Mouse (Mus musculus): ENCODE measurements around the gene Homez.

Gene Homez

GRCm38 (mm10) chr14:54870861-54871260 is at the start of gene Homez:
Homez (minus strand) TSS chr14:54870961.
- no peak for DNase-seq

GRCm38 (mm10) chr14:54920076-54920685 is 49.4 kb upstream of the Homez start:
- no peak for DNase-seq

DNA sequence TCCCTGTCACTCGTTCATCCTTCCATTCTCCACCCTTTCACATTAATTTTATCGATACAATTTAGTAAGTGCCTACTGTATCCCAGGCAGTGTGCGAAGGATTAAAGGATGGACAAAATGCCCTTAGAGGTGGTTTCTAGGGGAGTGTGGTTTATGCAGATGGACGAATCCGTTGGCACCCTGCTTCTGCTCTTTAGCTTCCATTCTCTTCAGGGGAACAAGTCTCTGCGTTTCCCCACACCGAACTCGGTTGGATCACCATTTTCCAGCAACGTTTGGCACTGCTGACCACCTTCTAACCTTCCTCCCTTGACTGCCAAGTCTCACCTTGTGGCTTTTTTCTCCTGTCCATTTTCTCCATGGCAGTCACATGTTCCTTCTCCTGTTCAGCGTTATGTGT is 42.6 kb upstream of the Homez start:
- DNase-seq: no peak

DNA sequence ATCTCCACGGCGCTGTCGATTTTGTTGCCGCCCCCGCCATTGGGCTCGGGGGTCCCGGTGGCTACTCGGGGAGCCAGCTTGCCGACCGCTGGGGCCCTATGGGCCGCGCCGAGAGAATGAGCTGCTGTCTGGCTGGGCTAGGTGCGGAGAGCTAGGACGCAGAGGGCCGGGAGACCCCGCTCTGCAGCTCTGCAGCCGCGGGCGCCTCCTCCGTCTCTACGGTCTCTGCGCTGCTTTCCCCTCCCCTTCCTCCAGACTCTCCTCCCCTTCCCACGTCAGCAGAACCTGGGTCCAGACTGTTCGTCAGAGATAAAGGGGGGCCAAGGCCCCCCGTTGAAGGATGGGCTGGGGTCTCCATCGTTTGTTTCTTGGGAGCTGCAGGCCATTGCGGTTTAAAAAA is 42.1 kb upstream of the Homez start, which contains the start of gene Slc22a17:
TSS of gene Slc22a17 (minus strand) at position 247 of the 400 bp plus-strand sequence.
- DNase-seq: peak; percentile 38

DNA sequence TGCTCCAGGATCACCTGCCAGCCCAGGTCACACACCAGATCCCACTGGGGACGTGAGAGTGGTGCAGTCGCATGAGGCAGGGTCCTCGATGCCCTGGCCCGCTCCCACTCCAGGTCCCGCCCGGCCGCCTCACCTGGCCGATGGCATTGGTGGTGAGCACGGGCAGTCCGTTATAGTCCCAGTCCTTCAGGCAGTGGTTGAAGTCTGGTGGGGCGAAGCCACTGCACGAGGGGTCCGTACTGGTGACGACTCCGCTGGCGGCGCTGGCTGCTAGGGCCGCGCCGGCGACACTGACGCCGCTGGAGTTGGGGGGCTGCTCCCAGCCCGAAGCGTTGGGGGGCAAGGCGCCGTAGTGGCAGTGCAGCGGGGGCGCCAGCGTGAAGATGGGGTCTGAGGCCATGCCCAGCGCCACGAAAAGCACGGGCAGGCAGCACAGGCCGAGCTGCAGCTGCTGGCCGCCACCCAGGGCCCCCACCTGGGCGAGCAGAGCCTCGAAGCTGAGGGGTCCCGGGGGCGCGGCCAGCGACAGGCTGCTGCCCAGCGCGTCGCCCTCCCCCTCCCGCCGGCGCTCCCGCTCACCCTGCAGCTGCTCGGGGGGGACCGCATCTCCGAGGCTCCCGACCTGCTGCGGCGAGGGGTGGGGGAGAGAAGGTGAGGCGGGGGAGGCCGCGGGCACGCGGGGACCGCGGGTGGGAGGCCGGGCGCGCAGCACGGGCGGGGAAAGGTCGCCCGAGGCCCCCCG is 41.5 kb upstream of the Homez start:
- DNase-seq: no peak

GRCm38 (mm10) chr14:54908682-54909081 is 37.9 kb upstream of the Homez start:
- DNase-seq: no peak

DNA sequence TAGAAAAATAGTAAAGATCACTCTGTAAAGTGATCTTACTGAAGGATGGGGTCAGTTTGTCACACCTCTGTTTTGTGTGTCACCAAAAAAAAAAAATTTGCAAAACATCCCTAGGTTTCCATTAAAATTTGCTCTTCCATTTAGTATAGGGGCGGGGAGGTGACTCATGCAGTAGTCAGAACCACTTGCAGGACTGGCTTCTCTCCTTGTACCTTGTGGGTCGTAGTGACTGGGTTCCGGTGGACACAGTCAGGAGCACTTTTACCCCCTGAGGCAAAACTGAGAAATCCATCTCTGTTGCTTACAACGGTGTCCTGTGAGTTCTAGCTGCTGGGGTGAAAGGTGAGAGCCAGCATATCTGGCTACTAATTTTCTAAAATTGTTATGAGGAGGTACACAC is 32.9 kb upstream of the Homez start:
- DNase-seq: no peak

GRCm38 (mm10) chr14:54900383-54900782 is 29.6 kb upstream of the Homez start:
- DNase-seq: peak; percentile 73

GRCm38 (mm10) chr14:54897445-54897844 is 26.7 kb upstream of the Homez start:
- no peak for DNase-seq

GRCm38 (mm10) chr14:54894296-54895151 is 23.8 kb upstream of the Homez start:
- DNase-seq: peak; percentile 51

DNA sequence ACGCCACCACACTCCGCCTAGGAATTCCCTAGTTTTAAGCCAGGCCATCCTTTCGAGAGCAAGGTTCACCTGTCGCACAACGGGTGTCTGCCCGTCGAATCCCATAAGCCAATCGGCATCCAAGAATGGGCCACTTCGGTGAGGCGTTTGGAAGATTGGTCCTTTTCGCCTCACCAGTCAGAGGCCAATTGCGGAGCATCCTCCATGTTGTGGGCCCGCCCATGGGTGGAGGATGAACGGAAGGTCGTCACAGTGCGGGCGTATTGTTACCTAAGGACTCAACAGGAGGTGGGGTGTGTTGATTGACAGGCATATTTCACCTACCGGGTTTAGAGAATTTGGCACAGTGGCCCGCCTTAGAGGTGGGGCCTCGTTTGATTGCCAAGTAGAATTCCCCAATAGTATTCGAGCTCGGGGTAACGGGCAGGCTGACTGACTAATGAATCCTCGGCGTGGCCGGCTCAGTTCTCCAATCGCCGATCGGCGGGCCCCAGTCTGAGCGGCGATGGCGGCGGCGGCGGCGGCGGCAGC is 23.0 kb upstream of the Homez start:
- DNase-seq: peak; percentile 100

DNA sequence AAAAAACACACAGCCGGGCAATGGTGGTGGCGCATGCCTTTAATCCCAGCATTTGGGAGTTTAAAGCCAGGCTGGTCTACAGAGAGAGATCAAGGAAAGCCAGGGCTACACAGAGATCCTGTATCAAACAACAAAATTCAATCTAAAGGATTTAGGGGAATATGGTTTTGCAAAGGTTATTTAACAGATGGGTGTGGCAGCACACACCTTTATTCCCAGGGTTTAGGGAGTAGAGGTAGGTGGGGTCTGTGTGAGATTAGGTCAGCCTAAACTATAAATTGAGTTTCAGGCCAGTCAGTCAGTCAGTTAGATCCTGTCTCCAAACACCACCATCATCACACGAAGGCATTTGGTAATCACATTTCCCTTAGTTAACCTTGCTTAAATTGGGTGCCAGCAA is 21.4 kb upstream of the Homez start, which contains the start of gene Pabpn1:
TSS of gene Pabpn1 (plus strand) at position 301 of the 400 bp plus-strand sequence.
- no peak for DNase-seq

GRCm38 (mm10) chr14:54885309-54885708 is 14.5 kb upstream of the Homez start:
- no peak for DNase-seq

DNA sequence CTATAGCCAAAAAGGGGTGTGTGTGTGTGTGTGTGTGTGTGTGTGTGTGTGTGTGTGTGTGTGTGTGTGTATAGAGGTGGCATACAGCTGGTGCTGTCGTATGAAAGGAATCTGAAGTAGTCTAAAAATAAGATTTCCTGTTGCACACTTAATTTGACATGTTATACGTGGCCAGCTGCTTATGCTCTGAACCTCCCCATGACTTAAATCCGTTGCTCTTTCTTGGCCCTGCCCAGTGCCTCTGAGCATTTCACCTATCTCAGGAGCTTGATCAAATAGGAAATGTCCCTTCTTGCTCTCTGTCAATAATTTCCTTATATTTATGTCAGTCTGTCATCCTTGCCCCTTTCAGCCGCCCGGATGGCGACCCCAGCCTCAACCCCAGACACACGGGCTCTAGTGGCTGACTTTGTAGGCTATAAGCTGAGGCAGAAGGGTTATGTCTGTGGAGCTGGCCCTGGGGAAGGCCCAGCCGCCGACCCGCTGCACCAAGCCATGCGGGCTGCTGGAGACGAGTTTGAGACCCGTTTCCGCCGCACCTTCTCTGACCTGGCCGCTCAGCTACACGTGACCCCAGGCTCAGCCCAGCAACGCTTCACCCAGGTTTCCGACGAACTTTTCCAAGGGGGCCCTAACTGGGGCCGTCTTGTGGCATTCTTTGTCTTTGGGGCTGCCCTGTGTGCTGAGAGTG is 13.4 kb upstream of the Homez start:
- DNase-seq: no peak

- peak; percentile 88 for DNase-seq
Measured at GRCm38 (mm10) chr14:54883154-54884021, 12.6 kb upstream of the Homez start, which contains the start of the genes Bcl2l2 and Gm20521. Bcl2l2 (plus strand) TSS chr14:54883377. Gm20521 (plus strand) TSS chr14:54883441.

- DNase-seq: peak; percentile 68
Measured at GRCm38 (mm10) chr14:54877048-54877715, 6.4 kb upstream of the Homez start, which contains the start of gene Ppp1r3e. Ppp1r3e (minus strand) TSS chr14:54877550.

DNA sequence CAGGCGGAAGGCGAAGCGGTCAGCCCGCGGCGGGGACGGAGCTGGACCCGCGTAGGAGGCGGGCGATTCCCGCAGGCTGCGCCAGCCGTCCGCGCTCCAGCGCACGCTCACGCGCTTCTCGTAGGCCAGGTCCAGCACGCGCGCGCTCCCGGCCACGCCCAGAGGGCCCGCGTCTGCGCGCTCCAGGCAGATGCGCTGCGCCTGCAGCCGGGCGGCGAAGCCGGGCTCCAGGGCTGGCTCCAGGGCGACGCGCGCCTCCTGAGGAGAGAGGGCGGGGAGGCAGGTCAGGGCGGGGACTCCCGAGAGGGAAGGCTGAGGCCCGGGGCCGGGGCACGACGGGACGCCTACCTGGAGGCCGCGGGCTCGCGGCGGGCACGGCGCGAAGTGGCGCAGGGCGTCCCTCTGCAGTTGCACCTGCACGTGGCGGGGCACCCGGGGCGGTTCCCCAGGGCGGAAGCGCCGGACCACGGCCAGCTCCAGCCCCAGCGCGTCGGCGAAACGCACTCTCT is 5.8 kb upstream of the Homez start:
- DNase-seq: peak; percentile 93

DNA sequence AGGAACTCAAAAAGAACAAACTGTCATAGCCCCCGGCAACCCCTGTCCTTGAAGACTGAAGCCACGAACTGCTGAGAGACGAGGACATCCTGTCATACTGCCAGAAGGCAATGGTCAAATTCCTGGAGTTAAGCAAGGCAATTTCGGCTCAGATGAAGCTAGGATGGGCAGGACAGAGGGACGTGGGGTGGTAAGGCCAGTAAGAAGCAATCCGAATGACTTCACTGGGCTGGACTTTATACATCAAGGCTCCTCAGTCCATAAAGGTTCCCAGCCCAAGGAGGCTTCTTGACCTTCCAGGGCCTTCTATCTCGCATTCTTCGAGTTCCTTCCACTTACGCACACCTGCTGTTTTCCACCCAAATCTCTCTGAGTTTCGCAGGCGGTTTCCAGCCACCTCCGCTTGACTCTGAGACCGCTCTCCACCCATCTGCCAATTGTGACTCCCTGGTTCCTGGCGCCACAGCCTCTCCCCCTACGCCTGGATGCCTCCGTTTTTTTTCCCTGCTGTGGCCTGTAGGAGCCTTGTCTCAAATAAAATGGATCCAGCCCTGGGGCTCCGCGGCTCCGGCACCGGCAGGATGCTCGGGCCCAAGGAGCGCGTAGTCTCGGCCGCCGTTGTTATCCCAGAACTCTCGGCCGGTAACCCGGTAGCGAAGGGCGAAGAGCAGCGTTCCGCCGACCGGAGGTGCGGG is 5.2 kb upstream of the Homez start:
- peak; percentile 56 for DNase-seq

DNA sequence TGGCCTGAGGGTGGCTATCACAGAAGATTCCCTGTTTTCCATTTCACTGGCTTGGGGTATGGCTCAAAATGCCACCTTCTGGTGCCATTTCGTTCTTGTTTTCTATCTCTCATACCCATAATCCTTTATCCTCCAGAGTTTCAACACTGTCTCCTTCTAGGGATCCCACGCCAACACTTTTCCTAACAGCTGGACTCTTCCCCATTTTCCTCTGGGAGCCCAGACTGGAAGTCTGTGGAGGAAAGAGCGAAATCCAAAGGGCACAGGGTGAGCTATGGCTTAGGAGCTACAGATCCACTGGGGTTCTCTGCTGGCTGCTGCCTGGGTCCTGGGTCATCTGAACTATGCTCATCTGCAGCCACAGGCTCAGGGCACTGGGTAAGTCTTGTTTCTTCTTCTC is 3.4 kb upstream of the Homez start:
- no peak for DNase-seq

- no peak for DNase-seq
Measured at GRCm38 (mm10) chr14:54868026-54868425, 2.7 kb downstream of the Homez start.

All from kidney, adult 11 months (tissue).